Mouse (Mus musculus) ES-Bruce4 (cell line): ENCODE data around the gene Add3. TPM values are rescaled to one million over a fixed set of nuclear protein-coding genes. Genes with fewer than 3 reads are reported as not detected.

ENCODE experiments used
- H3K27ac ChIP-seq: 2 replicates; pipeline ENCODE4 v1.5.1; 2012; ENCODE audit warnings: low read length, inconsistent platforms; ENCODE audit not compliant: insufficient read depth
- H3K27me3 ChIP-seq: 2 replicates; pipeline ENCODE4 v1.6.1; 2012; ENCODE audit warnings: mild to moderate bottlenecking, low read length, inconsistent platforms; ENCODE audit not compliant: control insufficient read depth, poor library complexity, insufficient read depth, severe bottlenecking
- H3K36me3 ChIP-seq: 2 replicates; pipeline ENCODE4 v1.6.1; 2012; ENCODE audit warnings: inconsistent platforms, mild to moderate bottlenecking, low read length, moderate library complexity; ENCODE audit not compliant: control insufficient read depth, poor library complexity, insufficient read depth, severe bottlenecking
- H3K4me1 ChIP-seq: one replicate; pipeline ENCODE4 v1.8.1; 2011; ENCODE audit warnings: low read length; ENCODE audit not compliant: control insufficient read depth, insufficient read depth
- H3K4me3 ChIP-seq: 2 replicates; pipeline ENCODE4 v1.5.1; 2011; ENCODE audit warnings: low read depth, mild to moderate bottlenecking, low read length
- H3K9ac ChIP-seq: 2 replicates; pipeline ENCODE4 v1.6.1; 2012; ENCODE audit warnings: low read depth, mild to moderate bottlenecking, inconsistent platforms; ENCODE audit not compliant: poor library complexity, severe bottlenecking
- H3K9me3 ChIP-seq: replicated peaks from 2 replicates; pipeline ENCODE4 v1.6.1; 2012; ENCODE audit warnings: mild to moderate bottlenecking, low read length, inconsistent platforms; ENCODE audit not compliant: control insufficient read depth, poor library complexity, insufficient read depth, severe bottlenecking
- CTCF ChIP-seq: IDR thresholded peaks from one replicate; pipeline ENCODE4 v1.8.1; 2011; ENCODE audit warnings: low read depth, low read length
- EP300 ChIP-seq: IDR thresholded peaks from 2 replicates; pipeline ENCODE4 v1.6.1; 2011; ENCODE audit warnings: low read depth, low read length; ENCODE audit not compliant: insufficient read depth
- POLR2A ChIP-seq: IDR thresholded peaks from one replicate; pipeline ENCODE4 v1.8.1; 2011; ENCODE audit warnings: low read length; ENCODE audit not compliant: insufficient read depth
- polyA plus RNA-seq: library from polyadenylated mRNA; stranded (reverse); fragments of >200 nt; gene quantifications from 2 replicates; pipeline ENCODE4 v1.2.4, GENCODE M21; 2011; ENCODE audit warnings: low read depth; ENCODE audit not compliant: missing spikeins, insufficient read depth, insufficient read length

Add3 gene
- polyA plus RNA-seq, 1 experiment, result 41.5 TPM

DNA sequence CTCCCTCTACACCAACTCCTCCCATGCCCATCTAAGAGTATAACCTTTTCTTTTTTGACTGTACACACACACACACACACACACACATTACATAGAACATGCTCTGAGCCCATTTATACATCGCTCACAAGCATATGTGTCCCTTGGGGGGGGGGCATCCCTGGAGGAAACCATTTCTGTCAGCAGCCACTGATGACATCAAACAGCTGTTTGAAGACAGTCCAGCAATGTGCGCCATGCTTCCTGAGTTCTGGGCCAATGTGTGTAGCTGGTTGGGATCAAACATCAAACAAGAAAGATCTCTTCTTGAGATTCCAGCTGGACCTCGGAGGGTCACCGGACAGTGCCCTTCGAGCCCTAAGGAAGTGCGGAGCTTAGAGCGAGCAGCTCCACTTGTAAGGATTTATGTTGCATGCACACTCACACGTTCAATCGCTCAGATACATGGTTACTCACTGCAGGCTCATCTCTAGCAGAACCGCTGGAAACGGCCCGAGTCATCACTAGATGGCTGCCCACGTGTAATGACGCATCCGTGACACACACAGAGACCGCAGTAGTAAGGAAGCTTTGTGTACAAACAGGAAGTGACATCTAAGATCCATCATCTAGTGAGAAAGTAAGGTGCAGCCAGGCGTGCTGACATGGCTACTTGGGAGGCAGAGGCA lies 132.9 kb downstream of the Add3 start:
- H3K27ac ChIP-seq, result no peak overlapping the region
- no peak overlapping the region for H3K4me3 ChIP-seq
- no peaks in the 10 kb centered on the region for H3K4me1 ChIP-seq
- no peaks in the 10 kb centered on the region for H3K27me3 ChIP-seq
- H3K9me3 ChIP-seq, result no peaks in the 10 kb centered on the region
- no peaks in the 10 kb centered on the region for H3K36me3 ChIP-seq
- TF ChIP-seq EP300 (no peak), CTCF (no peak), POLR2A (no peak)
- H3K9ac ChIP-seq, result no peak overlapping the region

DNA sequence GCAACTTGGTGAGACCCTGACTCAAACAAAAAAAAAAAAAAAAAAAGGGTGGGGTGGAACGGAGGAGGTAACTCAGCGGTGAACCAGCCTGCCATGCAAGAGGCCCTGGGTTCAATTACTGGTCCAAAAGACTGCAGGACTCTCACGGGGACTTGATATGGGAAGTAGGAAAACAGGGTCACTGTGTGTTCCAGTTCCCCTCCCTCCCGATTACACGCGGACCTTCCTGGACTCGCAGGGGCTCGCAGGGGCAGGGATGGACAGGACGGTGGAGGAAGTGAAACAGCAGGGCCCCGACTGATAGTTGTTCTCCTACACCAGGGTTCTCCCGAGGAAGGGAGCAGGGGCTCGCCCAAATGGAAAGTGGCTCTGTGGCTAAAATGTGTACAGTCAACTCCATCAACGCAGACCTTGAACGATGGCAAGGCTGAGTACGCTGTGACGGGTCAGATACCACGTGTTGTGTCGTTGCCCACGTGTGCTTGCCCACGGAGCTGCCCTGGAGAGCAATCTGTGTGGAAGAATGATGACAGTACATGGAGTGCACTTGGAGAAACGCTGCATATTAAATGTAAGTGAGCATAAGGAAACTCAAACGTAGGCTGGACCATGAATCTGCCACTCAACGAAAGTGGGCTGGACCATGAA lies 133.7 kb downstream of the Add3 start:
- Histone ChIP-seq H3K4me3 (no peak overlapping the region), H3K4me1 (no peaks in the 10 kb centered on the region), H3K27ac (no peak overlapping the region), H3K36me3 (no peaks in the 10 kb centered on the region), H3K27me3 (no peaks in the 10 kb centered on the region), H3K9me3 (no peaks in the 10 kb centered on the region), H3K9ac (no peak overlapping the region)
- TF ChIP-seq CTCF, result no peak
- no peak for TF ChIP-seq POLR2A
- TF ChIP-seq EP300, result no peak

DNA sequence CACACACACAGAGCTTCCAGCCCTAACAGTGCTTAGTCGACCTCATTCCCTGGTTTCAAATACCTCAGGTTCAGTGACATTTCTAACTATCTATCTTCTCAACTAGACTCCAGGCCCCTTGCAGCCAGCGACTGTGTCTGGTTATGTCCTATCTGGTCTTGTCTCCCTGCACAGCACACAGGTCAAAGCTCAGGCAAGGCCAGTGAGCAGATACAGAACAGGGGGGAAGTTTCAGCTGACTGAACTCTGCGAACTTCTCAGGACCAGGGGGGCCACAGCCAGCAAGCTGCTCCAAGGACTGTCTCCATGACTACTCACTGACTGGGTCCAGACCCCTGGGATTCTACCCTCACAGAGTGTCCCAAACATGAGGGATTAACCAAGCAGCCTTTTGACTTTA lies 135.0 kb downstream of the Add3 start:
- H3K27me3 ChIP-seq, result no peaks in the 10 kb centered on the region
- no peaks in the 10 kb centered on the region for H3K36me3 ChIP-seq
- no peaks in the 10 kb centered on the region for H3K9me3 ChIP-seq
- TF ChIP-seq CTCF (no peak), EP300 (no peak), POLR2A (no peak)
- H3K9ac ChIP-seq, result no peak overlapping the region
- no peak overlapping the region for H3K4me3 ChIP-seq
- no peaks in the 10 kb centered on the region for H3K4me1 ChIP-seq
- no peak overlapping the region for H3K27ac ChIP-seq

DNA sequence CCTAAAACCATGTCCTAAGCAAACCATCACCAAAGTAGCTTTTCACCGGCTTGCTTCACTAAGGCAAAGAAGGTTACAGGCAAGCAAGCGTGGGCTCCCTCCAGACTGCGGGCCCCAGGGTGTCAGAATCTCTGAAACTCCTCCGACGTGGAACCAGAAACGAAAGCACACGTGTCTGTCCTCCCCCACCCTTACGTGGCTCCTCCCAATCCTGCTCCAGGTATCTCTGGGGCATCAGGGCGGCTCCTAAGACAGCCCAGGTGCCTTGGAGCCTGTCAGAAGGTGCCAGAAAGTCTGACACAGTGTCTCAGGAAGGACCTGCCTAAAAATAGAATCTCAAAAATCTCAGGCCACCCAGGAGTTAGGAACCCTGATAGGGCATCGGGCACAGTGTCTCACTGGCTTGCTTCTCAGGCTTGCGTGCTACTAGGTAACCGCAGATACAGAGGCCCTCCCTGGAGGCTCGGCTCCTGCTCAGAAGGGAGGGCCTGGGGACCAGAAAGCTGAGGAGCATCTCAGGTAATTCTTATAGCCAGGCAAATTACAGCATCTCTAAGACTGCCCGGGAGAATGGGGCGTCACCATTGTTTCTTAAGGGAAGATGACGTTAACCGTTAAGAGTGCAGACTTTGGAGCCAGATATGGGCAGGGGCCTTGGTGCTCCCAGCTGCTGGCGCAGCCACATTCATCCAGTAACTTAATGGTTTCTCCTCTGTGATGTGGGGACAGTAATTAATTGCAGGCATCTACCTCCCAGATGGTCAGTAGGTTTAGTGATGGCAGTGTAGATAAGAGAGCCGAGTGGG lies 136.9 kb downstream of the Add3 start:
- H3K27ac ChIP-seq, result no peak overlapping the region
- peaks cover 2% of the 10 kb centered on the region for H3K4me1 ChIP-seq
- no peak overlapping the region for H3K9ac ChIP-seq
- H3K36me3 ChIP-seq, result no peaks in the 10 kb centered on the region
- no peaks in the 10 kb centered on the region for H3K27me3 ChIP-seq
- no peak overlapping the region for H3K4me3 ChIP-seq
- no peaks in the 10 kb centered on the region for H3K9me3 ChIP-seq
- TF ChIP-seq CTCF, result no peak
- TF ChIP-seq EP300, result no peak
- no peak for TF ChIP-seq POLR2A

DNA sequence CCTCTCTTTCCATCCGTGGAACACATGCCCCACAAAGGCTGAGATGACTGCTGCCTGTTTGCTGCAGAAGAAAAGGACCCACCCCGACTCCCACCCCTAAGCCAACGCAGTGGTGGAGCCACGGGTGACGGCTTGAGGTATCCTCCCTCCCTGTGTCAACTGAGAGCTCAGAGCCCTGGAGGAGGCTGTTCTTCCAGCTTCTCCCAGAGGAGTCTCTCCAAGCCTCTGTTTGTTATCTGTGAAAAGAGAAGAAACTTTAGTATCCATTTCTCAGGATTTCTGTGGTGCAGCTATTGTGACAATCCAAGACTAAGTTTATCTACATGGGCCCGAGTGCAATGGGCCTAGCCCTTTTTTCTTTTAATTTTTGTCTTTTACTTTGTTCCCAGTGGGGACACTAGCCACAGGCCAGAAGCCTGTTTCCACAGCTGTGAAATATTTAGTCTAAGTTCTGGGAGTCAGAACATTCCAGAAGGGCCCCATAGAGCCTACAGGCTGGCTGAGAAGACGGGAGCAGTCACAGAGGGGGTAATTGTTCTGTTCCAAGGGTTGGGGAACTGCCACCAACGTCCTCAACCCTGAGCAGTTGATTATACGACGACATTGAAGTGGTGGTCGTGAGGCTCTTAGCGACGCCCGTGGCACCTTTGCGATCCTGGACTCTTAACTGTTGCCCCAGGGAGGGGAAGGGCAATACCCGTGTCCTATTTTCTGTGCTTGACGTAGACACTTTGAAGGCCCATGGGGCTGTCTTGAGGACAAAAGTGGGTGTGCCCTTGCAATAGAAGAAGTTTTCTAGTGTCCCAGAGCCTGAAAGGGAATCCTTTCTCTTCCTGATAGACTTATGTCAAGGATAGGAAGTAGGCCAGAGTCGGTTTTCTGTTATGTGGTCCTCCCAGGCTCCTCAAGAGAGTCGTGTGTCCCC lies 138.5 kb downstream of the Add3 start:
- Histone ChIP-seq H3K4me3 (no peak overlapping the region), H3K36me3 (no peaks in the 10 kb centered on the region), H3K27me3 (no peaks in the 10 kb centered on the region), H3K9ac (no peak overlapping the region), H3K9me3 (no peaks in the 10 kb centered on the region), H3K4me1 (peaks cover 2% of the 10 kb centered on the region), H3K27ac (no peak overlapping the region)
- TF ChIP-seq EP300, result no peak
- no peak for TF ChIP-seq POLR2A
- no peak for TF ChIP-seq CTCF
